Mouse (Mus musculus): ENCODE results near the gene Slc22a3. TPM values are rescaled to one million over a fixed set of nuclear protein-coding genes. Genes with fewer than 3 reads are reported as not detected.
A peak's percentile ranks its signal among the peaks of the same experiment; 100 is the strongest.

Gene Slc22a3
- total and polyA plus RNA-seq, 3 experiments = 31.5 to 87.7 TPM; not detected in 1

DNA sequence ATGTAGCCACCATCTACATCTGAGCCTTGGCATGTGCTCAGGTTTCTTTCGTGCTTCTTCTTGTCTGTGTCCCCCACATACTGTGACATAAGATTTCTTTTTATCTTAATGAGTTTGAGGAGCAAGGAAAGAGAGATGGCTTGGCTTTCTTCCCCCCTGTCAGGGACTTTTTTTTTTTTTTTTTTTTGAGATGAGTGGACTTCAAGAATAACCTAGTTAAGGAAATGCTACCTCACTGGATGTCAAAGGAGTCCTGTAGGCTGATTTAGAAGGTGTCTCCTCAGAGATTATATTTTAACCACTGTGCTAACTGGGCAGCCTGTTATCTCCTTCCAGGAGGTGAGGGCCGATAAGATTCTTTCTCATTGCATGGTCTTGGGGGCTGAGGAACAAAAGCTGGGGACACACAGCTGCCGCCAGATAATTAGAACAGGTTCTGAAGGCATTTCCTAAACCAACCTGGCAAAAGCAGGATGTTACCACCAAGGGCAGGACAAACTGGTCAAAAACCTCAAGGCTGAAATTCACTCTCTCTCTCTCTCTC, 133.8 kb downstream of the Slc22a3 start:
- peak; percentile 61 for DNase-seq (ENCODE audit: low read depth, low spot score)
- Histone ChIP-seq H3K36me3 (ENCODE audit: control insufficient read depth in 1 of 2, insufficient read depth in 2 of 2, low read length in 2 of 2) (peaks cover 0 to 9% of the 10 kb centered on the region in 2 experiments; a peak in 2 of 4 replicates), H3K4me3 (ENCODE audit: control insufficient read depth in 1 of 2, insufficient read depth in 1 of 2, low read depth in 2 of 2, low read length in 2 of 2) (no peak overlapping the region), H3K4me1 (ENCODE audit: control insufficient read depth in 1 of 2, insufficient read depth in 2 of 2, low read length in 2 of 2) (peaks cover 0 to 24% of the 10 kb centered on the region in 2 experiments; a peak in 1 of 4 replicates), H3K9me3 (replicated peaks; ENCODE audit: insufficient read depth, low read length) (no peaks in the 10 kb centered on the region), H3K9ac (ENCODE audit: control insufficient read depth, low read depth, low read length, poor library complexity, severe bottlenecking) (no peak overlapping the region), H3K27me3 (ENCODE audit: control insufficient read depth in 1 of 2, insufficient read depth in 2 of 2, low read length in 2 of 2) (peaks cover 0 to 2% of the 10 kb centered on the region in 2 experiments; a peak in 1 of 4 replicates), H3K27ac (ENCODE audit: control insufficient read depth, low read depth, low read length) (no peak overlapping the region), H3K79me2 (ENCODE audit: control insufficient read depth, insufficient read depth, low read length, poor library complexity) (no peaks in the 10 kb centered on the region)
- TF ChIP-seq GATA1 (IDR thresholded peaks at IDR 0.05; ENCODE audit: low read depth, low read length) (peak; percentile 89), POLR2AphosphoS5 (IDR thresholded peaks at IDR 0.05; ENCODE audit: borderline replicate concordance, low read depth, low read length) (no peak), EP300 (IDR thresholded peaks at IDR 0.05; ENCODE audit: low read depth in 1 of 2, low read length in 2 of 2) (peak; percentile 78 to 80), ETS1 (IDR thresholded peaks at IDR 0.05; ENCODE audit: low read depth, low read length) (peak; percentile 57; the same call in 1 of the 2 replicates), TCF12 (IDR thresholded peaks at IDR 0.05; ENCODE audit: low read depth, low read length) (peak; percentile 80), ZNF384 (IDR thresholded peaks at IDR 0.05; ENCODE audit: low read depth, low read length) (peak; percentile 76), TAL1 (IDR thresholded peaks at IDR 0.05; ENCODE audit: low read length) (peak; percentile 68), MAFK (IDR thresholded peaks at IDR 0.05; ENCODE audit: borderline replicate concordance, low read depth, low read length) (no peak), POLR2AphosphoS2 (IDR thresholded peaks at IDR 0.05; ENCODE audit: low read length) (no peak), RCOR1 (IDR thresholded peaks at IDR 0.05; ENCODE audit: low read depth, low read length) (peak; percentile 76)

DNA sequence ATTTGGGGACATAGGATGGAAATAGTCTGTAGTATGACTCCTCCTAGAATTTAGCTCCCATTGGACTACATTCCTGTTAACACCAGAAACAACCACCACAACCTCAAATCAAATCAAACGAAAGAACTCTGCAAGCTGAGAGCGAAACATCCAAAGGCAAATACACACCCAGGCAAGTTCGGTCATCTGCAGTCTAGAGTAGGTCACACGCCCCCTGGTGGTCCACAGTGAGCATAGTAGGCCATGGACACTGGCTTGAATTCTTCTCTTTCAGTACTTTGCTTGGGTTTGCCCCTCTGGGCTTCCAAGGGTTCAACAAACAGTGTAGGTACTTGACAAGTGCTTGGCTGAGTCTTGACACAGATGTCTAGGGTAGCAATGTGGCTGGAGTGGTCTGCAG, 135.5 kb downstream of the Slc22a3 start:
- Histone ChIP-seq H3K9ac (ENCODE audit: control insufficient read depth, low read depth, low read length, poor library complexity, severe bottlenecking) (no peak overlapping the region; the same call in 1 of the 2 replicates), H3K9me3 (replicated peaks; ENCODE audit: insufficient read depth, low read length) (no peaks in the 10 kb centered on the region), H3K4me3 (ENCODE audit: control insufficient read depth in 1 of 2, insufficient read depth in 1 of 2, low read depth in 2 of 2, low read length in 2 of 2) (peak overlapping the region; percentile 50 to 64), H3K27ac (ENCODE audit: control insufficient read depth, low read depth, low read length) (no peak overlapping the region), H3K27me3 (ENCODE audit: control insufficient read depth in 1 of 2, insufficient read depth in 2 of 2, low read length in 2 of 2) (peaks cover 0 to 2% of the 10 kb centered on the region in 2 experiments; a peak in 1 of 4 replicates), H3K79me2 (ENCODE audit: control insufficient read depth, insufficient read depth, low read length, poor library complexity) (no peaks in the 10 kb centered on the region), H3K4me1 (ENCODE audit: control insufficient read depth in 1 of 2, insufficient read depth in 2 of 2, low read length in 2 of 2) (peaks cover 0 to 24% of the 10 kb centered on the region in 2 experiments; a peak in 1 of 4 replicates), H3K36me3 (ENCODE audit: control insufficient read depth in 1 of 2, insufficient read depth in 2 of 2, low read length in 2 of 2) (peaks cover 0 to 9% of the 10 kb centered on the region in 2 experiments; a peak in 2 of 4 replicates)
- DNase-seq (ENCODE audit: low read depth, low spot score) = peak; percentile 88
- TF ChIP-seq MYC (IDR thresholded peaks at IDR 0.05; ENCODE audit: low read depth, low read length) (no peak), ZKSCAN1 (IDR thresholded peaks at IDR 0.05; ENCODE audit: low read depth, low read length) (no peak), USF1 (IDR thresholded peaks at IDR 0.05; ENCODE audit: low read depth, low read length) (no peak), ZC3H11A (IDR thresholded peaks at IDR 0.05; ENCODE audit: low read depth, low read length) (peak; percentile 67), GATA1 (IDR thresholded peaks at IDR 0.05; ENCODE audit: low read depth, low read length) (no peak), UBTF (IDR thresholded peaks at IDR 0.05; ENCODE audit: borderline replicate concordance, insufficient read depth, low read depth, low read length) (no peak), EP300 (IDR thresholded peaks at IDR 0.05; ENCODE audit: low read depth in 1 of 2, low read length in 2 of 2) (no peak), BHLHE40 (IDR thresholded peaks at IDR 0.05; ENCODE audit: borderline replicate concordance, low read depth, low read length) (no peak), ZNF384 (IDR thresholded peaks at IDR 0.05; ENCODE audit: low read depth, low read length) (peak; percentile 69), SMC3 (IDR thresholded peaks at IDR 0.05; ENCODE audit: low read depth, low read length) (peak; percentile 91), ZMIZ1 (IDR thresholded peaks at IDR 0.05; ENCODE audit: low read depth, low read length) (no peak), POLR2AphosphoS2 (IDR thresholded peaks at IDR 0.05; ENCODE audit: low read length) (no peak), GABPA (IDR thresholded peaks at IDR 0.05; ENCODE audit: low read depth, low read length) (no peak), POLR2AphosphoS5 (IDR thresholded peaks at IDR 0.05; ENCODE audit: borderline replicate concordance, low read depth, low read length) (no peak), MAZ (IDR thresholded peaks at IDR 0.05; ENCODE audit: low read depth, low read length) (no peak), ETS1 (IDR thresholded peaks at IDR 0.05; ENCODE audit: low read depth, low read length) (no peak), POLR2A (IDR thresholded peaks at IDR 0.05; ENCODE audit: control insufficient read depth in 1 of 2, insufficient read depth in 1 of 2, low read depth in 1 of 2, low read length in 2 of 2, poor library complexity in 1 of 2) (no peak), CHD1 (IDR thresholded peaks at IDR 0.05; ENCODE audit: low read depth, low read length) (no peak), TAL1 (IDR thresholded peaks at IDR 0.05; ENCODE audit: low read length) (no peak), JUND (IDR thresholded peaks at IDR 0.05; ENCODE audit: low read depth, low read length) (no peak), SIN3A (IDR thresholded peaks at IDR 0.05; ENCODE audit: low read length) (no peak; the same call in 1 of the 2 replicates), USF2 (IDR thresholded peaks at IDR 0.05; ENCODE audit: borderline replicate concordance in 1 of 2, insufficient read depth in 1 of 2, low read depth in 1 of 2, low read length in 2 of 2) (no peak), RCOR1 (IDR thresholded peaks at IDR 0.05; ENCODE audit: low read depth, low read length) (peak; percentile 11; the same call in 1 of the 2 replicates), MYB (IDR thresholded peaks at IDR 0.05; ENCODE audit: low read depth, low read length) (no peak), NELFE (IDR thresholded peaks at IDR 0.05; ENCODE audit: low read depth, low read length) (no peak), MAX (IDR thresholded peaks at IDR 0.05; ENCODE audit: low read length) (no peak), CHD2 (IDR thresholded peaks at IDR 0.05; ENCODE audit: low read length) (no peak), MAFK (IDR thresholded peaks at IDR 0.05; ENCODE audit: borderline replicate concordance, low read depth, low read length) (no peak)
